ENCODE assay signal across 31 mouse cellular contexts in genomic region chr3:84930683-84931082, GRCm38 (mm10).
"Had no signal": no experiment of that assay in that cellular context is flagged by ENCODE, and none has a peak within 500 bp of the region (broad histone marks: within the 10 kb centered on the region; RNA-seq: fewer than 3 reads in every experiment).

No protein-coding gene starts in this region.

- H3K4me3 ChIP-seq: limb, embryonic 10.5 days; limb, embryonic 12.5 days; limb, embryonic 13.5 days; limb, embryonic 15.5 days; liver, embryonic 12.5 days; liver, embryonic 13.5 days; liver, embryonic 15.5 days; lung, embryonic 15.5 days; megakaryocyte, embryonic 14.5 days; midbrain, embryonic 10.5 days; midbrain, embryonic 12.5 days; midbrain, embryonic 13.5 days; midbrain, embryonic 15.5 days; neural tube, embryonic 12.5 days had no signal

- H3K36me3 ChIP-seq: limb, embryonic 10.5 days; limb, embryonic 12.5 days; limb, embryonic 13.5 days; limb, embryonic 15.5 days; liver, embryonic 12.5 days; liver, embryonic 13.5 days; liver, embryonic 15.5 days; lung, embryonic 15.5 days; midbrain, embryonic 10.5 days; midbrain, embryonic 12.5 days; midbrain, embryonic 13.5 days; midbrain, embryonic 15.5 days; neural tube, embryonic 12.5 days had no signal

- H3K9ac ChIP-seq: limb, embryonic 12.5 days; limb, embryonic 13.5 days; limb, embryonic 15.5 days; liver, embryonic 12.5 days; liver, embryonic 13.5 days; liver, embryonic 14.5 days; liver, embryonic 15.5 days; liver, postnatal 0 days; lung, embryonic 14.5 days; lung, embryonic 15.5 days; midbrain, embryonic 12.5 days; midbrain, embryonic 13.5 days; midbrain, embryonic 15.5 days; neural tube, embryonic 12.5 days had no signal

- H3K4me2 ChIP-seq: limb, embryonic 12.5 days; limb, embryonic 13.5 days; limb, embryonic 15.5 days; liver, embryonic 11.5 days; liver, embryonic 12.5 days; liver, embryonic 13.5 days; liver, embryonic 15.5 days; lung, embryonic 14.5 days; lung, embryonic 15.5 days; midbrain, embryonic 11.5 days; midbrain, embryonic 12.5 days; midbrain, embryonic 13.5 days; midbrain, embryonic 15.5 days; neural tube, embryonic 12.5 days had no signal

- H3K4me1 ChIP-seq: limb, embryonic 10.5 days; limb, embryonic 12.5 days; limb, embryonic 13.5 days; limb, embryonic 15.5 days; liver, embryonic 12.5 days; liver, embryonic 13.5 days; liver, embryonic 15.5 days; lung, embryonic 15.5 days; midbrain, embryonic 10.5 days; midbrain, embryonic 12.5 days; midbrain, embryonic 13.5 days; midbrain, embryonic 15.5 days; neural tube, embryonic 12.5 days had no signal

- H3K27ac ChIP-seq: limb, embryonic 10.5 days; limb, embryonic 12.5 days; limb, embryonic 13.5 days; limb, embryonic 15.5 days; liver, embryonic 12.5 days; liver, embryonic 13.5 days; liver, embryonic 14.5 days; liver, embryonic 15.5 days; lung, embryonic 15.5 days; macrophage; midbrain, embryonic 10.5 days; midbrain, embryonic 12.5 days; midbrain, embryonic 13.5 days; midbrain, embryonic 15.5 days; neural tube, embryonic 12.5 days had no signal

- DNase-seq: left cerebral cortex, postnatal 4 days; liver; liver, embryonic 13.5 days; liver, postnatal 0 days; lung, adult 18-20 months; lung, adult 2 months; lung, embryonic 14.5 days; lung, postnatal 10 days; lung, postnatal 14 days; lung, postnatal 36 days; lung, postnatal 4 days; midbrain, embryonic 14.5 days had no signal

- H3K9me3 ChIP-seq: limb, embryonic 10.5 days; limb, embryonic 12.5 days; limb, embryonic 13.5 days; limb, embryonic 15.5 days; liver, embryonic 12.5 days; liver, embryonic 13.5 days; liver, embryonic 15.5 days; lung, embryonic 15.5 days; megakaryocyte, embryonic 14.5 days; midbrain, embryonic 10.5 days; midbrain, embryonic 12.5 days; midbrain, embryonic 13.5 days; midbrain, embryonic 15.5 days; neural tube, embryonic 12.5 days had no signal

- H3K27me3 ChIP-seq: limb, embryonic 12.5 days; limb, embryonic 13.5 days; limb, embryonic 15.5 days; liver, embryonic 12.5 days; liver, embryonic 13.5 days; liver, embryonic 15.5 days; lung, embryonic 15.5 days; megakaryocyte, embryonic 14.5 days; midbrain, embryonic 12.5 days; midbrain, embryonic 13.5 days; midbrain, embryonic 15.5 days; neural tube, embryonic 12.5 days had no signal

- ATAC-seq: liver, embryonic 12.5 days; liver, postnatal 0 days; lung, postnatal 0 days; midbrain, embryonic 13.5 days; midbrain, embryonic 15.5 days; midbrain, embryonic 16.5 days had no signal
